Mouse (Mus musculus) left cerebral cortex, postnatal 4 days (tissue): ENCODE data around the gene Slc2a3. TPM values are rescaled to one million over a fixed set of nuclear protein-coding genes. Genes with fewer than 3 reads are reported as not detected.
A peak's percentile ranks its signal among the peaks of the same experiment; 100 is the strongest.
"Not testable (repeated sequence)": the region's sequence is repeated elsewhere in the genome, so short reads cannot be mapped to it uniquely, and the experiment has no call there.

Experiments used
- DNase-seq: peaks from one replicate; pipeline ENCODE4 v3.0.0-alpha.2; 2022
- intact Hi-C: fragments of 180-260 bp; cut with DNase I; formaldehyde crosslinking; loops from one replicate; pipeline ENCODE4 v1.15.1; 2025
- total RNA-seq, 2 experiments: library from RNA; stranded (reverse); gene quantifications; 2 replicates each; pipeline ENCODE4 v1.2.3; 2021

Gene Slc2a3
- total RNA-seq, 2 experiments from 2014 or later = 62.9 to 73.9 TPM

GRCm38 (mm10) chr6:122810022-122810614 is 8.7 kb upstream of the Slc2a3 start:
- DNase-seq = no peak
- intact Hi-C loops = no loop called here

- intact Hi-C loops = no loop called here
- peak; percentile 73 for DNase-seq
Observed at GRCm38 (mm10) chr6:122804418-122804817, 3.0 kb upstream of the Slc2a3 start.

- peak; percentile 33 for DNase-seq
- intact Hi-C loops = no loop called here
Observed at GRCm38 (mm10) chr6:122801801-122802514, 518 bp upstream of the Slc2a3 start.

GRCm38 (mm10) chr6:122800640-122801300 is 670 bp downstream of the Slc2a3 start:
- intact Hi-C loops = no loop called here
- no peak for DNase-seq

- intact Hi-C loops = no loop called here
- peak; percentile 27 for DNase-seq
Observed at GRCm38 (mm10) chr6:122795254-122795935, 6.0 kb downstream of the Slc2a3 start.

- intact Hi-C loops = loop anchor here (2.0 to 10.0 kb wide), 2 partner anchors 45 to 121 kb away; no protein-coding TSS in a partner anchor
Observed at GRCm38 (mm10) chr6:122786275-122786674, 15.2 kb downstream of the Slc2a3 start.

GRCm38 (mm10) chr6:122784866-122785265 is 16.6 kb downstream of the Slc2a3 start:
- intact Hi-C loops = loop anchor here (10.0 kb wide), 1 partner anchor 120 kb away; no protein-coding TSS in a partner anchor
- peak; percentile 25 for DNase-seq

More at GRCm38 (mm10) chr6:122786275-122786674, 15.2 kb downstream of the Slc2a3 start:
- DNase-seq = peak; percentile 73

- no peak for DNase-seq
- intact Hi-C loops = loop anchor here (10.0 kb wide), 1 partner anchor 117 kb away; no protein-coding TSS in a partner anchor
Observed at GRCm38 (mm10) chr6:122782164-122782563, 19.3 kb downstream of the Slc2a3 start.

GRCm38 (mm10) chr6:122781167-122781566 is 20.3 kb downstream of the Slc2a3 start:
- intact Hi-C loops = loop anchor here (10.0 kb wide), 1 partner anchor 116 kb away; no protein-coding TSS in a partner anchor

GRCm38 (mm10) chr6:122779916-122780315 is 21.5 kb downstream of the Slc2a3 start:
- no peak for DNase-seq
- intact Hi-C loops = loop anchor here (10.0 kb wide), 1 partner anchor 115 kb away; no protein-coding TSS in a partner anchor

More at GRCm38 (mm10) chr6:122781167-122781566, 20.3 kb downstream of the Slc2a3 start:
- DNase-seq = no peak

- no peak for DNase-seq
- intact Hi-C loops = no loop called here
Observed at GRCm38 (mm10) chr6:122776040-122776439, 25.4 kb downstream of the Slc2a3 start.

GRCm38 (mm10) chr6:122774345-122774744 is 27.1 kb downstream of the Slc2a3 start:
- no peak for DNase-seq
- intact Hi-C loops = no loop called here

- intact Hi-C loops = no loop called here
- DNase-seq = no peak
Observed at GRCm38 (mm10) chr6:122772701-122773100, 28.7 kb downstream of the Slc2a3 start.

GRCm38 (mm10) chr6:122770760-122771315 is 30.6 kb downstream of the Slc2a3 start:
- no peak for DNase-seq
- intact Hi-C loops = no loop called here

GRCm38 (mm10) chr6:122769771-122770759 is 31.4 kb downstream of the Slc2a3 start:
- intact Hi-C loops = no loop called here

GRCm38 (mm10) chr6:122768256-122768655 is 33.2 kb downstream of the Slc2a3 start:
- DNase-seq = no peak
- intact Hi-C loops = no loop called here

More at GRCm38 (mm10) chr6:122769771-122770759, 31.4 kb downstream of the Slc2a3 start:
- DNase-seq = peak; percentile 18

GRCm38 (mm10) chr6:122767012-122767411 is 34.4 kb downstream of the Slc2a3 start:
- intact Hi-C loops = not testable (repeated sequence)

GRCm38 (mm10) chr6:122766145-122766968 is 35.1 kb downstream of the Slc2a3 start:
- DNase-seq = no peak
- intact Hi-C loops = no loop called here

More at GRCm38 (mm10) chr6:122767012-122767411, 34.4 kb downstream of the Slc2a3 start:
- DNase-seq = not testable (repeated sequence)
